In the genomic region with DNA sequence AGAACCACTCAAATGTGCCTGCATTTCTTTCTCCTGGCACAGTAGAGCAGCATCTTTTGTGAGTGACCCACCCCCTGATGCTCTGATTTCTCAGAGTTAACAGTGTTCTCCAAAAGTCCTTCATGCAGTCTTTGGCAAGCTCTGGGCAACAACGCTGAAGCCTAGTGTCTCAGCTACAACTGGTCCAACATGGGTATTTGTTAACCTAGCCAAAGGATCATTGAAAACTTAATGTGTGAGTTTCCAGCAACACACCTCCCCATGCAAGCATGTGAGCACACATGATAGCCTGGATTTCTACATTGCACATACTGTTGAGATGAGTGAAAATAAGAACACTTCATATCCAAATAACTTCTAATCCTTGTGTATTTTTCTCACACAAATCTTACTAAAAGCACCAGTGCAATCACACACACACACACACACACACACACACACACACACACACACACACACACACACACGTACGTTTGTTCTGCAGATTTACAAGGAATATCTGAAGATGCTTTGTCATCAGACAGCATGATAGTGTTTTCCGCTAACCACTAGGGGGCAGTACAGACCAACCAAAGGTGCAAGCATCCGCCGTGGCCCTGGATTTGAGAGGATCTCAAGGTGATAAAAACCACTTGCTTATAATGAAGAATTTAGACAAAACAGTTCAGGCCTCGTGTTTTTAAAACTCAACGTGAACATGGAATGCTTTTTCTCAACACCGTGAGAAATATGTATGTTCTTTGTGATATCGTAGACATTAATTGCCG, we compare ENCODE assay signal across 9 mouse cellular contexts. TPM values are rescaled to one million over a fixed set of nuclear protein-coding genes. Genes with fewer than 3 reads are reported as not detected.
A peak's percentile ranks its signal among the peaks of the same experiment; 100 is the strongest.
DNase-seq lines count a peak whose midpoint lies in the region; ATAC-seq and TF ChIP-seq lines count a peak whose summit lies in the region.
"Had no signal": no experiment of that assay in that cellular context is flagged by ENCODE, and none has a peak within 500 bp of the region (broad histone marks: within the 10 kb centered on the region; RNA-seq: fewer than 3 reads in every experiment).

No protein-coding gene starts in this region.

- no peak overlapping the region for H3K4me3 ChIP-seq in ES-E14 (ENCODE audit: insufficient read depth in 1 of 2, low read depth in 1 of 2, low read length in 2 of 2, poor library complexity in 1 of 2, severe bottlenecking in 1 of 2)
- no peak overlapping the region for H3K4me3 ChIP-seq in lung, embryonic 16.5 days (ENCODE audit: low read length)

- no peak overlapping the region for H3K9ac ChIP-seq in ES-E14 (ENCODE audit: insufficient read depth, low read depth, low read length, poor library complexity, severe bottlenecking)
- no peak overlapping the region for H3K9ac ChIP-seq in lung, embryonic 16.5 days (ENCODE audit: low read length)

- in situ Hi-C loops in ES-E14 (cut with MboI; ENCODE audit: low sequenced_read_pairs in 2 of 2, unreplicated experiment in 2 of 2): loop anchor here in 1 of 2 experiments (25.0 kb wide), 1 partner anchor 896 kb away; no protein-coding TSS in a partner anchor

- intact Hi-C loops in heart, postnatal 10 days (cut with DNase I): loop anchor here (2.0 to 5.0 kb wide), 3 partner anchors 19 to 136 kb away; no protein-coding TSS in a partner anchor

- H3K4me1 ChIP-seq in ES-E14 (ENCODE audit: control insufficient read depth in 2 of 2, insufficient read depth in 2 of 2, low read length in 2 of 2, poor library complexity in 1 of 2): peaks cover 2 to 8% of the 10 kb centered on the region in 2 experiments; a peak in 1 of 4 replicates
- 0 out of 2 replicates have a peak, but pooled peaks cover 2% of the 10 kb centered on the region for H3K4me1 ChIP-seq in lung, embryonic 16.5 days (replicated peaks; ENCODE audit: control insufficient read depth, insufficient read depth, low read length)

- H3K4me2 ChIP-seq in lung, embryonic 16.5 days (ENCODE audit: low read depth, low read length): no peak overlapping the region

- WGBS in lung, embryonic 16.5 days: 20% methylated on average over 11 of the region's 11 CpGs

- DNase-seq in ES-E14 (ENCODE audit: low read depth, low spot score): peak; percentile 76
- DNase-seq in brain, embryonic 14.5 days (ENCODE audit: low read depth): peak; percentile 95
- DNase-seq in fibroblast of lung, adult 2 months (ENCODE audit: low read depth): peak; percentile 50
- DNase-seq in heart, postnatal 10 days: peak; percentile 87 to 93
- DNase-seq in layer of hippocampus, adult 18-20 months (ENCODE audit: low spot score in 2 of 2): peak; percentile 77 to 91
- peak; percentile 59 for DNase-seq in retina, adult 2 months (ENCODE audit: low read depth, low spot score)
- DNase-seq in thymus, postnatal 4 days: peak; percentile 85

- H3K27me3 ChIP-seq in lung, embryonic 16.5 days (ENCODE audit: control insufficient read depth, insufficient read depth, low read depth, low read length): no peaks in the 10 kb centered on the region

- no peaks in the 10 kb centered on the region for H3K9me3 ChIP-seq in ES-E14 (ENCODE audit: control insufficient read depth, insufficient read depth, low read depth, low read length)
- no peaks in the 10 kb centered on the region for H3K9me3 ChIP-seq in lung, embryonic 16.5 days (ENCODE audit: control insufficient read depth, low read length)

- no peak overlapping the region for H3K27ac ChIP-seq in ES-E14 (ENCODE audit: insufficient read depth, low read depth, low read length, poor library complexity, severe bottlenecking)
- H3K27ac ChIP-seq in lung, embryonic 16.5 days (ENCODE audit: low read length): no peak overlapping the region

- ATAC-seq in lung, embryonic 16.5 days (ENCODE audit: low read depth): peak; percentile 66; the same call in 1 of the 2 replicates

- no peaks in the 10 kb centered on the region for H3K36me3 ChIP-seq in ES-E14 (ENCODE audit: control insufficient read depth, insufficient read depth, low read length, poor library complexity, severe bottlenecking)
- no peaks in the 10 kb centered on the region for H3K36me3 ChIP-seq in lung, embryonic 16.5 days (ENCODE audit: control insufficient read depth, insufficient read depth, low read length)

- peak; percentile 88 for TF ChIP-seq CTCF in brain, embryonic 14.5 days (IDR thresholded peaks at IDR 0.05; ENCODE audit: borderline replicate concordance, extremely low read depth, insufficient read depth, insufficient read length)

- TF ChIP-seq POLR2A in brain, embryonic 14.5 days (IDR thresholded peaks at IDR 0.05; ENCODE audit: borderline replicate concordance, extremely low read depth, insufficient read depth, insufficient read length, poor library complexity, severe bottlenecking): no peak

TF ChIP-seq in ES-E14, 5 proteins besides CTCF, POLR2A, EP300 and RAD21:
- TF ChIP-seq ZC3H11A (IDR thresholded peaks at IDR 0.05; ENCODE audit: borderline replicate concordance, low read depth, low read length): peak; percentile 88
- TF ChIP-seq MAFK (IDR thresholded peaks at IDR 0.05; ENCODE audit: insufficient read depth, low read depth, low read length): peak; percentile 78; the same call in 1 of the 2 replicates
- TF ChIP-seq ZNF384 (IDR thresholded peaks at IDR 0.05; ENCODE audit: low read depth, low read length): no peak
- TF ChIP-seq CHD2 (IDR thresholded peaks at IDR 0.05; ENCODE audit: low read depth, low read length): no peak
TF ChIP-seq in ES-E14: peak in this region for 2.

RNA-seq across cellular contexts. Expression of a gene that starts 56.9 kb away (rescaled TPM):
- total RNA-seq in ES-E14 (2012; rRNA removed): not detected in 2 replicates
- polyA plus RNA-seq in brain, embryonic 14.5 days (2012; rRNA removed): not detected in 2 replicates
- total RNA-seq in heart, postnatal 10 days (2021): not detected
- total RNA-seq in layer of hippocampus, adult 18-20 months (2021): not detected
- 5.3 and 5.4 TPM in 2 replicates for polyA plus RNA-seq in lung, embryonic 16.5 days (2015; fragmentation: Nextera tagmentation; extraction: Ambion mirVana)
- polyA plus RNA-seq: liver, embryonic 16.5 days had no signal
